Mouse (Mus musculus) urinary bladder, adult 2 months (tissue): Measurements from ENCODE around the gene Alg12. TPM values are rescaled to one million over a fixed set of nuclear protein-coding genes. Genes with fewer than 3 reads are reported as not detected.
"Not testable (repeated sequence)": the region's sequence is repeated elsewhere in the genome, so short reads cannot be mapped to it uniquely, and the experiment has no call there.

Experiments
- DNase-seq: peaks from one replicate; pipeline ENCODE4 v3.0.0; 2022; ENCODE audit warnings: low spot score
- polyA plus RNA-seq: library from polyadenylated mRNA; depleted of rRNA; stranded (reverse); fragments of >200 nt; gene quantifications from 2 replicates; pipeline ENCODE4 v1.2.3, GENCODE M21; 2012; rRNA removed

Gene Alg12
- polyA plus RNA-seq, 1 experiment: 16.3 TPM

GRCm38 (mm10) chr15:88792140-88792850, 26.8 kb downstream of the Alg12 start:
- no peak for DNase-seq

- not testable (repeated sequence) for DNase-seq
Measured at GRCm38 (mm10) chr15:88774630-88775029, 44.5 kb downstream of the Alg12 start.

- DNase-seq: no peak
Measured at GRCm38 (mm10) chr15:88768537-88768936, 50.6 kb downstream of the Alg12 start.

GRCm38 (mm10) chr15:88766139-88766538, 53.0 kb downstream of the Alg12 start:
- DNase-seq: not testable (repeated sequence)

- DNase-seq: no peak
Measured at GRCm38 (mm10) chr15:88761551-88761950, 57.6 kb downstream of the Alg12 start.

GRCm38 (mm10) chr15:88758061-88758460, 61.1 kb downstream of the Alg12 start:
- no peak for DNase-seq

- no peak for DNase-seq
Measured at GRCm38 (mm10) chr15:88755761-88756160, 63.4 kb downstream of the Alg12 start.

Other genes with a start within 250 kb of the Alg12 start
- not detected in 2 replicates for gene Zdhhc25, start 219.0 kb downstream of the Alg12 start, polyA plus RNA-seq
- gene Brd1, start 85.1 kb downstream of the Alg12 start, polyA plus RNA-seq: 13.7 and 21.7 TPM in 2 replicates
- gene Zbed4, start 67.7 kb downstream of the Alg12 start, polyA plus RNA-seq: 3.2 and 4.1 TPM in 2 replicates
- 31.0 and 36.2 TPM in 2 replicates for gene Creld2, start 328 bp upstream of the Alg12 start, polyA plus RNA-seq
- gene Pim3, start 42.9 kb upstream of the Alg12 start, polyA plus RNA-seq: 11.7 and 12.4 TPM in 2 replicates
- not detected in 2 replicates for gene Ttll8, start 135.1 kb upstream of the Alg12 start, polyA plus RNA-seq
- gene Mlc1, start 159.7 kb upstream of the Alg12 start, polyA plus RNA-seq: 0.01 TPM in 1 of 2 replicates, not detected in the other
- gene Mov10l1, start 163.6 kb upstream of the Alg12 start, polyA plus RNA-seq: 0.03 TPM in 1 of 2 replicates, not detected in the other
- gene Panx2, start 240.4 kb upstream of the Alg12 start, polyA plus RNA-seq: 0.67 and 0.78 TPM in 2 replicates